Mouse (Mus musculus): ENCODE data around the gene Dusp14. TPM values are rescaled to one million over a fixed set of nuclear protein-coding genes. Genes with fewer than 3 reads are reported as not detected.

The Dusp14 gene
- polyA plus RNA-seq, 1 experiment: not detected

DNA sequence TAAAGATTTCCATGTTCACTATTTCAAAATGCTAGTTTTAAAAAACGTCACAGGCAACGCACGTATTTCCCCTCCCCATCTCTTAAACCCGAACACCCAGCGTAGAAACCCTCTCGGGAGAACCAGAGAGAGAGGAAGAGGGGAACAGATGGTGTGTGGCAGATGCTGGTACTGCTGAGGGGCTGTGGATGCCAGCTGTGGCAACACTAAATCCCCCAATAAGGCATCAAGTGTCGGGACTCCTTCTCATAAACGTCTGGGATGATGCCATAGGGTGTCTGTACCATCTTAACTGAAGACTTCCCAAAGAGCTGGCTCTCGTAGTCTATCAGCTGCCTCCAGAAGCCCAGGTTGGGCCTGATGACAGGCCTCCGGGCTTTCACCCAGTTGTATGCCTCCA is 20.6 kb downstream of the Dusp14 start:
- no peak for TF ChIP-seq GATA1 (IDR thresholded peaks at IDR 0.05; ENCODE audit: low read length)

DNA sequence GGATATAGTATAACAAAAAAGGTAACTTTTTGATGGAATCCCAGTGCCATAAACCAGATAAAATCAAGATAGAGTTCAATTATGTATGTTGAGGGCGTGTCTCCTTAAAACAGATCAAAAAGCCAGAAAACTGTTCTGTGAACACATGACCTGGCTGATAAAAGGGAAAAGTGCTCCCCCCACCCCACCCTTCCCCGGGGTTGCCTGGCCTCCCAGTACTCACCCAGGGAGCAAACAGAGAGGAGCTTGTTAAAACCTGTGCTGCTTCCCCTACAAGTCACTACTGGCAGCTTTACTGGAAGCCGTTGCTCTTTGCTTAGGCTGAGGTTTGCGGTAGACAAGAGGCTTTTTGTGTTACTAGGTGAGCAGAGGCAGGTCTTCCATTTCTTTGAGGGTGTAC is 21.8 kb downstream of the Dusp14 start:
- no peak for TF ChIP-seq GATA1 (IDR thresholded peaks at IDR 0.05; ENCODE audit: low read length)

DNA sequence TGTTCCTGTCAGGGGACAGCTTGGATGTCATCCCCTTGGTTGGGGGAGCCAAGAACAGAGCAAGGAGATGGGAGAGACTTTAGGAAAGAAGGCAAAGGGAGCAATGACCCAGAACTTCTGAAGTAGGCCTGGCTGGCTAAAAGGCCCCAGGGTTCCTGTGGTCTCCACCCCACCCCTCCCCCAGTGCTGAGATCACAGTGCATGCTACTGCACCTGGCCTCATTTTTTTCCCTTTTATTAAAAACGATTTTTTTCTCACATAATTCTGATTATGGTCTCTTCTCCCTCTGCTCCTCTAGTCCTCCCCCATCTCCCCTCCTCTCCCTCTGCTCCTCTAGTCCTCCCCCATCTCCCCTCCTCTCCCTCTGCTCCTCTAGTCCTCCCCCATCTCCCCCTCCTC is 24.1 kb downstream of the Dusp14 start:
- no peak for TF ChIP-seq GATA1 (IDR thresholded peaks at IDR 0.05; ENCODE audit: low read length)

DNA sequence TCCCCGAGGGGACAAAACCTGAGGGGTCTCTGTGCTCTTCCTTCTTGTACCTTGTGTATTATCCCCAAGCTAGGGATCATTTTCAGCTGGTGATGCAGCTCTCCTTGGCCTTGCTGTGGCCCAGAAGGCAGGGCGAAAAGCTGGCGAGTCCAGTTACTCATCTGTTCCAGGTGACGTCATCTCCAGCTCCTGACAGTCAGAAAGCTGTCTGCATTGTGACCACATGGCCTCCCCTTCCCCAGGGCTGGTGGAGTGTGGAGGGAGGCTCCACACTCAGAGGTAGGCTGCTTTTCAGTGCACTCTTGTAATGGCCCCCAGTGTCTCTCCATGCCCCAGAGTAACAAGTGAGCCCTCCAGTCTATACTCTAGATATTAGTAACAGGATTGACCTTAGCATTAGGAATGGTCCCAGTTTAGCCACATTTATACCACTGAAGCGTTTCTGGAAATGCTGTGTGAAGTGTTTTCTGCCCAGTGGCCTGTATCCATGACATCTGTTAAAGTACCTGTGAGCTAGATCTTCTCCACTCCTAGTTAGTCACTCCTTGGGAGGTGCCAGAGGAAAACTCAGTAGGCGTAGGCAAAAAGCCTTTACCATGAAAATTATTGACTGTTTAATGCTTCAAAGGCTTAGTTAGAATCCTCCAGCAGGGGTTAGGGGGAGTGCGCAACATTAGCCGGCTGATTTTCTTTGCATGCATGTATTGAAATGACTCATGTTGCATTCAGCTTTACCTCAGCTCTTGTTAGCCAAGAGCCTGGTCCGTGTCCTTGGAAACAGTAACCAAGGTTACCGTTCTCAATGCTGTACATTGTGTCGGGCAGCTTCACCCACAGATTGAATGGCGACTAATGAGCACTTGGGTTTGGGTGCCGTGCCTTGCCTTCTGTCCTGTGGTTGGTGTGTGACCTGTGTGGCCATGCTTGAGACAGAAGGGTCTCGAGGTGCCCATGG is 26.0 kb downstream of the Dusp14 start:
- TF ChIP-seq GATA1 (IDR thresholded peaks at IDR 0.05; ENCODE audit: low read length): no peak

DNA sequence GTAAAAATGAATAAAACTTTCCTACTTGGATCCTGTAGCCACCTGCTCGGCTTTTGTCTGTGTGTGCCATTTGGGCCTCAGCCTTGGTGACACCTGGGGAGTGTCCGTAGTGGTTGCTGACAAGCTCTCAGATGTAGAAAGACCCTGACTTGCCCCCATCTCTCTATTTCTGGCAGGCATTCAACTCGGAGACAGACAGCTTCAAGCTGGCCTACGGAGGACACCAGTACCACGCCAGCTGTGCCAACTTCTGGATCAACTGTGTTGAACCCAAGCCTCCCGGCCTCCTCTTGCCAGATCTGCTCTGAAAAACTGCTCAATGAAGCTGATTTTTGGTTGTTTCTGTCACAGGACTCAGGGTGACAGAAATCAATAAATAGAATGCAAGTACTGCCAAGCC is 28.4 kb downstream of the Dusp14 start:
- TF ChIP-seq GATA1 (IDR thresholded peaks at IDR 0.05; ENCODE audit: low read length): no peak

DNA sequence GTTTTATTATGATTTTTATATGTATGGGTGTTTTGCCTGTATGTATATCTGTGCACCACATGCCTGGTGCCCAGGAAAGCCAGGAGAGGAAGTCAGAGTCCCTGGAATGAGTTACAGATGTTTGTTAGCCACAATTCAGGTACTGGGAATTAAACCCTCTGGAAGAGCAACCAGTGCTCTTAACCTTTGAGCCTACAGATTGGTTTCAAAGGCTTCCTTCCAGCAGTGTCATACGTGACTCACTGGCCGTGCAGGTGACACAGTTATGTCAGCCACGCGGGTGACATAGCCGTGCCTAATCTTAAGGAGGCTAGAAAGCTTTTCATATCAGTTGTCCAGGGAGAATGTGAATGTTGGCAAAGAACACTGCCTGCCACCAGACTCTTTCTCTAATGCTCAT is 35.4 kb downstream of the Dusp14 start:
- no peak for TF ChIP-seq GATA1 (IDR thresholded peaks at IDR 0.05; ENCODE audit: low read length)

DNA sequence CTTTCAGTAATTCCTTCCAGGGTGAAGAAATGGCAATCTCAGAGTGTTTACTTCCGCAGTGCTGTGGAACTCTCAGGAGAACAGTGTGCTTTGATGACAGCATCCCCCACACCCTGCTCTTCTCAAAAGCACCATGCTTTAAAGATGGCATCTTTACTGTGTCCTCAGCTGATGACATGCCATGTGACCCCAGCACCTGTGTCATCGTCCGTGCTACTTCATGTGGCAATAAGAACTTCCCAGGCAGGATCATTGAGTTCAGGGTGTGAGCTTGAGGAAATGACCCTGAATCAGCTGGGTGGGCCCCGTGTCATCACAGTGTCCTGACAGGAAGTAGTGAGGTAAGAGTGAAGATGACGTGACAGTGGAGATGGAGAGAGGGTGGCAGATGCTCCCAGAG is 36.5 kb downstream of the Dusp14 start:
- no peak for TF ChIP-seq GATA1 (IDR thresholded peaks at IDR 0.05; ENCODE audit: low read length)

DNA sequence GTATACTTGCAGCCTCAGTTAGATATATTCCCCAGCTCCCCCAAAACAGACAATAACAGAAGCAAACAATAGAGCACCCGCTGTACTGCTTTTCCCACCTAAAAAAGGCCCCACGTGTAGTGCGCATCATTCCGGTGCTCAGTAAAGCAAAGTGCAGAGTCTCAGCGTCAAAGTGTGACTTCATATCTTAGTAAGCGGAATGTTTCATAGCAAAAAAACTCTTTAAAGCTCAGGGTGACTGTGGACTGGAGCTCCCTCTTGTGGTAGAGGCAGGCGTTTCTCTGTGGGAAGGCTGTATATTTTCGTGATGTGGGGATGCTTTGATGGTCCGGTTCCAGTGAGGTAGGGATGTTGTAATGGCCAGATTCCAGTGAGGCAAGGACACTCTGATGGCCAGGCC is 37.1 kb downstream of the Dusp14 start:
- no peak for TF ChIP-seq GATA1 (IDR thresholded peaks at IDR 0.05; ENCODE audit: low read length)

DNA sequence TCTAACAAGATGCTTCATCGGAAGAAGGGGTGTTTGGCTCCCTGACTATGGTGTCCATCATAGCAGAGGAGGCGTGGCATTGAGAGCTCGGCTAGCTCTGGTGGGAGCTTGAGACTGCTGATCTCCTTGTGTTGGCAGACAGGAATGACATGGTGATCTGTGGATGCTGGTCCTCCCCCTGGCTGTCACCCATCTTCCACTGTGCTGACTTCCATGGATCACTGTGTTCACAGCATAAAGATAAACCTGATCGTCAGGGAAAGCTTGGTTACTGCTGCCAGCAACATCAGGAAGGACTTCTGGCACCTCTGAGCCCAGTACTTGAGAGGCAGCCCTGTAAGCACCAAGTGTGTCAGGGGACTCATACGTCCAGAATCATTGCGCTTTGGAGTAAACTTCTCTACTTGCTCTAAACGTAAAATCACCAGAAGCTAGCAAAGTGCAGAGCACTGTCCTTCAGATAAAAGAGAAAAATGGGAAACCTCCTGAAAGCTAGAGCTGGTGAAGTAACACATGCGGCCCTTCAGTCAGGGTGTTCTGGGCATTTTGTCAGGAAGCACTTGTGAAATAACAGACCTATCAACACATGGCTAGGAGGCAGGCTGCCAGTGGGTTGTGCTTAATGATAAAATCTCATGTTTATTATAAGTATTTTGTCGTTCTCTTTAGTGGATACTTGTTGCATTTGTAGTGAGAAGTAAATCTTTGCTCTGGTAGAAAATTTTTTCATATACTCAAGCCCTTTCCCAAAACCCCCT is 40.6 kb downstream of the Dusp14 start:
- no peak for TF ChIP-seq GATA1 (IDR thresholded peaks at IDR 0.05; ENCODE audit: low read length)

DNA sequence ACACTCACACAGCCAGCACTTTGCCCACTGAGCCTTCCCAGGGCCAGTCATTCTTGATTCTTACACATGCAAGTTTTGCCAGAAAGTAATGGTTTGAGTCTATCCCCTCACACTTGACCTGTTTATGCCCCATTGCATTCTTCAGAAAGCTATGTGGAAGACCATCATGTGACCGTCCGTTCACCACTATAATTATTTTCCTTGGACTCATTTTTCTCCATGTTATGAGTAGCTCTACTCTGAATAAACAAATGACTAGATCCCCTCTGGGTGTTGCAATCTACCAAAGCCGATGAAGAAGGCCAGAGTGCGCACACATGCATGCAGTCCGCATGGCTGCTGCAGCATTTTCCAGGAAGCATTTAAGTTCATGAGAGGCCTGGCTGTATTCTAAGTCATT is 41.8 kb downstream of the Dusp14 start:
- TF ChIP-seq GATA1 (IDR thresholded peaks at IDR 0.05; ENCODE audit: low read length): no peak

DNA sequence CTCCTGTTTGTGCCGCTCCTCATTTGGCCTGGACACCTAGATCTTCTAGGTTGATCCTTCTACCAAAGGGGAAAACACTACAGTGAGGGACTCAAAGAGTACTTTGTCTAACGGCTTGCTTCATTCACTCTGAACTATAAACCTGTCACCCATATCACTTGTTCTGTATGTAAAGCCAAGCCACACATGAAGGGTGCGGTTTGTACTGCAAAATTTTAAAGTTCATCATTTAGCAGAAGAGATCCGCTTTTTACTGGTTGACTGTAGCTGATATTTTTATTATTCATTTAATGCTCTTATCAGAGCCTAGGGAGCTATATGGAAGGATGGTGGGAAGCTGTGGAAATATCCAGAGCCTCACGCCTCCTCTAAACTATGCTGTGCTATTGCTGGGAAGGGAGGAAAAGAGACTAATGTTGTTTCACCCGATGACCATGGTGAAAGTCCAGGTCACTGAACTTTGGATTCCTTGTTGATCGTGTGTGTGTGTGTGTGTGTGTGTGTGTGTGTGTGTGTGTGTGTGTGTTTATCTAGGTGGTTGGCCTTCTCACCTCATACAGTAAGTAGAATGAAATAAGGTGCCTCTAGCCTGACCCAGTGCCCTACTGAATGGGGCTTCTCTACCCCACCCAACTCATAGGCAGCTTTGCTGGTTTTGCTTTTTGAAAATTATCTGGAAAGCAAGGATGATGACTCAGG is 52.1 kb downstream of the Dusp14 start:
- no peak for TF ChIP-seq GATA1 (IDR thresholded peaks at IDR 0.05; ENCODE audit: low read length)

DNA sequence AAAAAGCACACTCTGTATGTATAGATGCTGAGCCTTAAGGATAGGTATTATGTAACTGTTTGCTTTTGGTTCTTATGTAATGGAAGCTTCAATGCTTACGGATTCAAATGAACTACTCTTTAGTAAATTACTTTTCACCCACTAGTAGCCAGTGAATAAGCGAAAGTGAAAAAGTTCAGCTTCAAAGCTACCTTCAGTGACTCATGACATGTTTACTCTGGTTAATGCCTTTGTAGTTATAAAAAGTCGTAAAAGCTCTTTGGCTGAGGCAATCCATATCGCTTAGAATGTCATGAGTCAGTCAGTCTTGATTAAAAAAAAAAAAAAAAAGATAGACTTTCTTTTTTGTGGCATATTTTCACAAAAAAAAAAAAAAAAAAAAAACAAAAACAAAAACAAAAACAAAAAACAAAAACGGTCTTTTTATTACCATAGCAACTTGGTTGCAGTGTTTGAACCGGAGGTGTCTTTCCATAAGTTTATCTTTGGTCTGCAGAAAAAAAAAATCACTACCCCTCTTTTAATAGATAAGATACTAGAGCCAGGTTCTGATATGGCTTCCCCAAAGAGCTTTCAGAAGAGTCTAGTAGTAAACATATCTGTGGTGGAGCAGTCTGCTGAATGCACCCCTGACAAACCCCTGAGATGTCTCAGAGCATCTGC is 52.8 kb downstream of the Dusp14 start:
- no peak for TF ChIP-seq GATA1 (IDR thresholded peaks at IDR 0.05; ENCODE audit: low read length)

DNA sequence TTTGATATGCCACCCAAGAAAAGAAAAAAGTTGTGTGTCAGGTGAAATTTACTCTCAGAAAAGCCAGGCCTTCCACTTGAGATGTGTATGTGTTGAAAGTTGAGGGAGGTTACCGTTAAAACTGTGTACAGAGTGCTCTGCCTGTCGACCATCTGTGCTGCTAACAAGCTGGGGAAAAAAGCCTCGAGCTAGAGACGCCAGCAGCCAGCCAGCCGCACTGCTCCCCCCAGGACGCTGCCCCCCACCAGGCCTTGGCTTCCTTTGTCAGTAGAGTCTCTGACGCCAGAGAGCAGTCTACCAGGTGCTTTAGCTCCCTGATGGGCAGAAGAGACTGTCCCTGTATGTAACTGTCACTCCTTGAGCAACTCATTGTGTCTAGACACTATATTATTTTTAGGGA is 56.0 kb downstream of the Dusp14 start:
- no peak for TF ChIP-seq GATA1 (IDR thresholded peaks at IDR 0.05; ENCODE audit: low read length)

DNA sequence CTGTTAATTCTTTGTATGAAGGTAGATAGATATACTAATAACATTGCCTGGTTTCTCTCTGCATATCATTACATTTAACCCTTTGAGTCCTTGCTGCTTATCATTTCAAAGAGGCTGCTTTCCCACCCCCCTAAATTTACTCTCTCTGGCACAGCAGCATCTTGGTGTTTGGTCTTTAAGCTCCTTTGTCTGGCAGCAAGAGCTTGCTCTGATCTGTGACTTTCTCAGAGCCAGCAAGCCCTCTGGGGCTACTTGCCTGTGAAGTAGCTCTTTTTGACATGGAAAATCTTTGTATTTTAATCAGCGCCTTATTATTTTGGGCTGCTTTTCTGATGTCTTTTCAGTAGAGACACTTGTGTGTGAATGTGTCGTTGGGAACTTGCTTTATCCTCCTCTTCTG is 57.5 kb downstream of the Dusp14 start:
- no peak for TF ChIP-seq GATA1 (IDR thresholded peaks at IDR 0.05; ENCODE audit: low read length)

DNA sequence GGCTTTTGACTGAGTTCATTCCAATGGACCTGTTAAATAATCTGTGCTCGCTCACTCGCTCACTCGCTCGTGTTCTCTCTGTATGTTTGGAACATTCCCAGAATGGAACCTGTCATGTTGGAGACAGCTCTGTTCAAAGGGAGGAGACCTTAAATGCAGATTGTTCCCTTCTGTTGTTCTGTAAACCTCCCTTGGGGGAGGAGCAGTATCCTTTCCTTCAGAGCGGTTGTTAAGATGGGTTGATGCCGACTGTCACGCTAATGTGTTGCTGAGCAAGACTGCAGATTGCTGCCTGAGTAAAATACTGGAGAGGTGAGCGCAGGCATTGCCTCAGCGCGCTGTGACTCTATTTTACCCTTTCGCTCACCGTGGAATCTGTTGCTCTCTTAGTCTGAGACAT is 58.0 kb downstream of the Dusp14 start:
- no peak for TF ChIP-seq GATA1 (IDR thresholded peaks at IDR 0.05; ENCODE audit: low read length)

DNA sequence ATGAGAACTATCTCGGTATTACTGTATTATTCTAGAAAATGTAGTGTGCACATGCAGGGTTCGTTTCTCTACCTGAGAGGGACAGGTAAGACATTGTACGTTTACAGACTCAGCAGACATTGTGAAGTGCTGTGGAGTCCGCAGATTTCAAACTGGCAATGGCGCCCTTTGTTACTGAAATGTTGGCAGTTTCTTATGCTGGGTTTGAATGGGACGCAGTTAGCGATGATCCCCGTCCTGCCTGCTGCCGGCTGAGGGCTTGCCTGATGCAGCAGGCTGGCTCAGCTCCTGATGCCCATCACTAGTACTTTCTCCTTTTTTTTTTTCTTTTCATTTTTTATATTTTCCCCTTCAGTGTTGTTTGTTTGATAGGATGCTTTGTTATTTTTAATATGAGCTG is 58.6 kb downstream of the Dusp14 start:
- TF ChIP-seq GATA1 (IDR thresholded peaks at IDR 0.05; ENCODE audit: low read length): no peak
